17 mouse cellular contexts compared by ENCODE assay signal in genomic region chr7:64569676-64570075, GRCm38 (mm10).
A peak's percentile ranks its signal among the peaks of the same experiment; 100 is the strongest.
DNase-seq lines count a peak whose midpoint lies in the region; ATAC-seq and TF ChIP-seq lines count a peak whose summit lies in the region.
"Had no signal": no experiment of that assay in that cellular context is flagged by ENCODE, and none has a peak within 500 bp of the region (broad histone marks: within the 10 kb centered on the region; RNA-seq: fewer than 3 reads in every experiment).

No protein-coding gene starts in this region.

- no peaks in the 10 kb centered on the region for H3K9me3 ChIP-seq in kidney, embryonic 15.5 days (replicated peaks)
- H3K9me3 ChIP-seq in lung, postnatal 0 days (ENCODE audit: low read length): no peaks in the 10 kb centered on the region
- no peaks in the 10 kb centered on the region for H3K9me3 ChIP-seq in limb, embryonic 14.5 days (ENCODE audit: control insufficient read depth, low read length)
- H3K9me3 ChIP-seq: embryonic facial prominence, embryonic 13.5 days; heart, embryonic 15.5 days; liver, embryonic 15.5 days; midbrain, embryonic 13.5 days; neural tube, embryonic 12.5 days had no signal

- DNase-seq in adrenal gland, postnatal 10 days: peak; percentile 4
- no peak for DNase-seq in adrenal gland, postnatal 25 days
- DNase-seq in kidney, postnatal 4 days: no peak
- peak; percentile 84 for DNase-seq in lung, postnatal 0 days (ENCODE audit: low spot score)
- DNase-seq in lung, postnatal 36 days: no peak
- DNase-seq in limb, embryonic 14.5 days (ENCODE audit: low spot score): peak; percentile 38
- DNase-seq: adrenal gland, postnatal 36 days; cerebellum, adult 11-12 months; thymus, adult 2 months had no signal

- no peak for TF ChIP-seq EP300 in lung, postnatal 0 days (IDR thresholded peaks at IDR 0.05)

- H3K36me3 ChIP-seq in kidney, embryonic 15.5 days: no peaks in the 10 kb centered on the region
- no peaks in the 10 kb centered on the region for H3K36me3 ChIP-seq in lung, postnatal 0 days (ENCODE audit: insufficient read depth, low read length)
- H3K36me3 ChIP-seq in limb, embryonic 14.5 days (ENCODE audit: control insufficient read depth, insufficient read depth, low read length): no peaks in the 10 kb centered on the region
- H3K36me3 ChIP-seq: embryonic facial prominence, embryonic 13.5 days; heart, embryonic 15.5 days; liver, embryonic 15.5 days; neural tube, embryonic 12.5 days had no signal

- TF ChIP-seq CTCF in lung, postnatal 0 days (IDR thresholded peaks at IDR 0.05): no peak

- H3K27me3 ChIP-seq in kidney, embryonic 15.5 days: no peaks in the 10 kb centered on the region
- no peaks in the 10 kb centered on the region for H3K27me3 ChIP-seq in lung, postnatal 0 days (replicated peaks; ENCODE audit: insufficient read depth, low read length)
- no peaks in the 10 kb centered on the region for H3K27me3 ChIP-seq in limb, embryonic 14.5 days (ENCODE audit: control insufficient read depth, insufficient read depth, low read length)
- H3K27me3 ChIP-seq: embryonic facial prominence, embryonic 13.5 days; heart, embryonic 15.5 days; liver, embryonic 15.5 days; midbrain, embryonic 13.5 days; neural tube, embryonic 12.5 days had no signal

- H3K4me1 ChIP-seq in kidney, embryonic 15.5 days: 0 out of 2 replicates have a peak, but pooled peaks cover 4% of the 10 kb centered on the region
- no peaks in the 10 kb centered on the region for H3K4me1 ChIP-seq in lung, postnatal 0 days (ENCODE audit: insufficient read depth, low read depth, low read length)
- H3K4me1 ChIP-seq in limb, embryonic 14.5 days (ENCODE audit: control insufficient read depth, insufficient read depth, low read length): no peaks in the 10 kb centered on the region
- H3K4me1 ChIP-seq: heart, embryonic 15.5 days; liver, embryonic 15.5 days had no signal

- no peak overlapping the region for H3K27ac ChIP-seq in kidney, embryonic 15.5 days
- H3K27ac ChIP-seq in lung, postnatal 0 days (ENCODE audit: low read length): no peak overlapping the region
- no peak overlapping the region for H3K27ac ChIP-seq in limb, embryonic 14.5 days (replicated peaks; ENCODE audit: low read depth, low read length)
- H3K27ac ChIP-seq: embryonic facial prominence, embryonic 13.5 days; heart, embryonic 15.5 days; hindbrain, embryonic 14.5 days; liver, embryonic 15.5 days; midbrain, embryonic 13.5 days; neural tube, embryonic 12.5 days had no signal

- TF ChIP-seq POLR2A in limb, embryonic 14.5 days (IDR thresholded peaks at IDR 0.05; ENCODE audit: borderline replicate concordance, extremely low read depth, insufficient read depth, insufficient read length): no peak

- H3K9ac ChIP-seq in kidney, embryonic 15.5 days: no peak overlapping the region
- H3K9ac ChIP-seq in lung, postnatal 0 days (replicated peaks; ENCODE audit: low read depth): no peak overlapping the region
- H3K9ac ChIP-seq in limb, embryonic 14.5 days (ENCODE audit: low read depth, low read length, severe bottlenecking): no peak overlapping the region
- H3K9ac ChIP-seq: embryonic facial prominence, embryonic 13.5 days; heart, embryonic 15.5 days; hindbrain, embryonic 14.5 days; liver, embryonic 15.5 days; midbrain, embryonic 13.5 days; neural tube, embryonic 12.5 days had no signal

- no peak overlapping the region for H3K4me3 ChIP-seq in kidney, embryonic 15.5 days (replicated peaks)
- H3K4me3 ChIP-seq in lung, postnatal 0 days (ENCODE audit: low read depth, low read length): no peak overlapping the region
- no peak overlapping the region for H3K4me3 ChIP-seq in limb, embryonic 14.5 days (replicated peaks; ENCODE audit: low read length)
- H3K4me3 ChIP-seq: embryonic facial prominence, embryonic 13.5 days; heart, embryonic 15.5 days; liver, embryonic 15.5 days; midbrain, embryonic 13.5 days; neural tube, embryonic 12.5 days had no signal

- 48% methylated on average over 7 of the region's 7 CpGs for WGBS in kidney, embryonic 15.5 days
- 31% methylated on average over 7 of the region's 7 CpGs for WGBS in lung, postnatal 0 days
- WGBS in limb, embryonic 14.5 days: 36% methylated on average over 7 of the region's 7 CpGs

- peak; percentile 74; the same call in 1 of the 2 replicates for ATAC-seq in kidney, embryonic 15.5 days (replicated peaks; ENCODE audit: low FRiP score)
- peak; percentile 82 for ATAC-seq in lung, postnatal 0 days
- no peak; the same call in 1 of the 2 replicates for ATAC-seq in limb, embryonic 14.5 days (ENCODE audit: low FRiP score, low read depth)
- no peak for ATAC-seq in inflammation-experienced regulatory T-cells, adult 6 months
- ATAC-seq: midbrain, embryonic 13.5 days had no signal

- no peak overlapping the region for H3K4me2 ChIP-seq in kidney, embryonic 15.5 days
- no peak overlapping the region for H3K4me2 ChIP-seq in lung, postnatal 0 days (replicated peaks; ENCODE audit: low read depth, low read length)
- H3K4me2 ChIP-seq in limb, embryonic 14.5 days (replicated peaks; ENCODE audit: low read depth, low read length, severe bottlenecking): no peak overlapping the region
- H3K4me2 ChIP-seq: embryonic facial prominence, embryonic 13.5 days; heart, embryonic 15.5 days; hindbrain, embryonic 14.5 days; liver, embryonic 15.5 days; midbrain, embryonic 13.5 days; neural tube, embryonic 12.5 days had no signal

Comparison
In these comparisons a context has a peak if more than half of its experiments do, and no peak if none do; other contexts are left out.
1. DNase-seq: peak in adrenal gland, postnatal 10 days (single experiment), lung, postnatal 0 days (single experiment) and limb, embryonic 14.5 days (single experiment); none in adrenal gland, postnatal 25 days (single experiment), kidney, postnatal 4 days (0 of 2) and lung, postnatal 36 days (single experiment).
2. ATAC-seq: peak in kidney, embryonic 15.5 days (single experiment) and lung, postnatal 0 days (single experiment); none in limb, embryonic 14.5 days (single experiment) and inflammation-experienced regulatory T-cells, adult 6 months (single experiment).